Mouse (Mus musculus) NIH3T3 (cell line): ENCODE measurements around the gene Rasd2.

Source experiments
- DNase-seq: peaks from one replicate; pipeline ENCODE4 v3.0.0-alpha.2; 2012; ENCODE audit warnings: low read depth

Gene Rasd2

GRCm38 (mm10) chr8:75219877-75220738 lies 6.4 kb downstream of the Rasd2 start:
- DNase-seq: peak; percentile 55

GRCm38 (mm10) chr8:75222665-75223064 lies 8.9 kb downstream of the Rasd2 start:
- DNase-seq: no peak

GRCm38 (mm10) chr8:75226773-75227172 lies 13.0 kb downstream of the Rasd2 start:
- DNase-seq: no peak

GRCm38 (mm10) chr8:75233915-75234554 lies 20.3 kb downstream of the Rasd2 start:
- peak; percentile 29 for DNase-seq

- DNase-seq: no peak
These were observed 33.6 kb downstream of the Rasd2 start for GRCm38 (mm10) chr8:75247331-75247730.

GRCm38 (mm10) chr8:75249186-75249585 lies 35.4 kb downstream of the Rasd2 start:
- DNase-seq: no peak

- DNase-seq: no peak
These were observed 40.3 kb downstream of the Rasd2 start for GRCm38 (mm10) chr8:75254027-75254426.

GRCm38 (mm10) chr8:75255635-75256034 lies 41.9 kb downstream of the Rasd2 start:
- DNase-seq: no peak

- peak; percentile 65 for DNase-seq
These were observed 58.4 kb downstream of the Rasd2 start for GRCm38 (mm10) chr8:75272166-75272565.
